Mouse (Mus musculus) liver, embryonic 16.5 days (tissue): Measurements from ENCODE around the gene Csta1. TPM values are rescaled to one million over a fixed set of nuclear protein-coding genes. Genes with fewer than 3 reads are reported as not detected.
"Not testable (repeated sequence)": the region's sequence is repeated elsewhere in the genome, so short reads cannot be mapped to it uniquely, and the experiment has no call there.

ENCODE experiments used
- ATAC-seq: fragments of 200-750 bp; cut with Nextera tagmentation; 2 replicates; pipeline ENCODE4 v1.8.0; 2017; ENCODE audit warnings: low read depth, mild to moderate bottlenecking, moderate number of reproducible peaks, moderate library complexity
- H3K27ac ChIP-seq: fragments of 300-500 bp; sonication (generic); 2 replicates; pipeline ENCODE4 v1.5.1; 2014; ENCODE audit warnings: mild to moderate bottlenecking, low read length
- H3K27me3 ChIP-seq: fragments of 300-500 bp; sonication (generic); 2 replicates; pipeline ENCODE4 v1.6.1; 2014; ENCODE audit warnings: low read depth, low read length, mixed read lengths; ENCODE audit not compliant: control insufficient read depth, insufficient read depth
- H3K36me3 ChIP-seq: fragments of 300-500 bp; sonication (generic); 2 replicates; pipeline ENCODE4 v1.6.1; 2014; ENCODE audit warnings: mild to moderate bottlenecking; ENCODE audit not compliant: control insufficient read depth, insufficient read depth
- H3K4me1 ChIP-seq: fragments of 300-500 bp; sonication (generic); 2 replicates; pipeline ENCODE4 v1.6.1; 2014; ENCODE audit warnings: low read depth, low read length, mixed read lengths; ENCODE audit not compliant: control insufficient read depth
- H3K4me2 ChIP-seq: fragments of 300-500 bp; sonication (generic); 2 replicates; pipeline ENCODE4 v1.6.1; 2014; ENCODE audit warnings: low read depth, low read length, mixed read lengths
- H3K4me3 ChIP-seq: fragments of 300-500 bp; sonication (generic); 2 replicates; pipeline ENCODE4 v1.5.1; 2014; ENCODE audit warnings: low read depth, mild to moderate bottlenecking, low read length
- H3K9ac ChIP-seq: fragments of 300-500 bp; sonication (generic); 2 replicates; pipeline ENCODE4 v1.6.1; 2014; ENCODE audit warnings: low read depth, low read length
- H3K9me3 ChIP-seq: fragments of 300-500 bp; sonication (generic); replicated peaks from 2 replicates; pipeline ENCODE4 v1.6.1; 2016; ENCODE audit warnings: low read length; ENCODE audit not compliant: control insufficient read depth
- WGBS: fragments of 180-500 bp; shearing (Covaris S2); extraction: QIAGEN DNeasy Blood & Tissue Kit; methylation state at CpG from one replicate; pipeline ENCODE4 v1.1.7; 2014; ENCODE audit not compliant: insufficient replicate concordance; 5-methylcytosine and 5-hydroxymethylcytosine counted together
- polyA plus RNA-seq: library from polyadenylated mRNA; unstranded; fragments of >200 nt; fragmentation: Nextera tagmentation; extraction: Ambion mirVana; gene quantifications from 2 replicates; pipeline ENCODE4 v1.2.1, GENCODE M21; 2015

Csta1 gene
- polyA plus RNA-seq, 1 experiment from 2014 or later: 0.02 TPM

GRCm38 (mm10) chr16:36102211-36102610, 28.8 kb downstream of the Csta1 start:
- no peaks in the 10 kb centered on the region for H3K4me1 ChIP-seq
- 55% methylated on average over 1 of the region's 1 CpGs for WGBS
- H3K27ac ChIP-seq: no peak overlapping the region
- H3K4me3 ChIP-seq: no peak overlapping the region
- no peak for ATAC-seq
- H3K27me3 ChIP-seq: no peaks in the 10 kb centered on the region
- no peaks in the 10 kb centered on the region for H3K9me3 ChIP-seq
- H3K9ac ChIP-seq: no peak overlapping the region
- H3K36me3 ChIP-seq: no peaks in the 10 kb centered on the region
- H3K4me2 ChIP-seq: no peak overlapping the region

- WGBS: 61% methylated on average over 1 of the region's 1 CpGs
- no peaks in the 10 kb centered on the region for H3K27me3 ChIP-seq
- no peaks in the 10 kb centered on the region for H3K9me3 ChIP-seq
- H3K27ac ChIP-seq: no peak overlapping the region
- no peak overlapping the region for H3K4me3 ChIP-seq
- no peak for ATAC-seq
- H3K36me3 ChIP-seq: no peaks in the 10 kb centered on the region
- no peak overlapping the region for H3K9ac ChIP-seq
- H3K4me2 ChIP-seq: no peak overlapping the region
- no peaks in the 10 kb centered on the region for H3K4me1 ChIP-seq
These were observed 29.5 kb downstream of the Csta1 start for GRCm38 (mm10) chr16:36101526-36101925.

GRCm38 (mm10) chr16:36097813-36098499, 33.1 kb downstream of the Csta1 start:
- not testable (repeated sequence) for H3K4me2 ChIP-seq, H3K27me3 ChIP-seq, ATAC-seq, H3K9me3 ChIP-seq, H3K27ac ChIP-seq, H3K4me3 ChIP-seq, H3K9ac ChIP-seq, H3K36me3 ChIP-seq, H3K4me1 ChIP-seq
- WGBS: 81% methylated on average over 12 of the region's 12 CpGs

- Histone ChIP-seq H3K27ac (no peak overlapping the region), H3K4me2 (no peak overlapping the region), H3K4me1 (no peaks in the 10 kb centered on the region), H3K36me3 (no peaks in the 10 kb centered on the region), H3K9me3 (no peaks in the 10 kb centered on the region), H3K4me3 (no peak overlapping the region), H3K27me3 (no peaks in the 10 kb centered on the region), H3K9ac (no peak overlapping the region)
- ATAC-seq: no peak
- 63% methylated on average over 3 of the region's 3 CpGs for WGBS
These were observed 37.0 kb downstream of the Csta1 start for GRCm38 (mm10) chr16:36094079-36094478.

- WGBS: 89% methylated on average over 11 of the region's 11 CpGs
- Histone ChIP-seq H3K4me3 (no peak overlapping the region), H3K27me3 (no peaks in the 10 kb centered on the region), H3K36me3 (peaks cover 5% of the 10 kb centered on the region; the same call in 1 of the 2 replicates), H3K9ac (no peak overlapping the region), H3K9me3 (no peaks in the 10 kb centered on the region), H3K4me2 (no peak overlapping the region), H3K27ac (no peak overlapping the region), H3K4me1 (peaks cover 3% of the 10 kb centered on the region; the same call in 1 of the 2 replicates)
- no peak for ATAC-seq
These were observed 40.1 kb downstream of the Csta1 start for GRCm38 (mm10) chr16:36090785-36091509.

- WGBS: 67% methylated on average over 8 of the region's 8 CpGs
- H3K4me2 ChIP-seq: no peak overlapping the region
- H3K27ac ChIP-seq: no peak overlapping the region
These were observed 41.0 kb downstream of the Csta1 start for GRCm38 (mm10) chr16:36089850-36090616.

GRCm38 (mm10) chr16:36089065-36089464, 42.0 kb downstream of the Csta1 start:
- WGBS: 80% methylated on average over 7 of the region's 7 CpGs
- H3K9ac ChIP-seq: no peak overlapping the region
- no peaks in the 10 kb centered on the region for H3K9me3 ChIP-seq
- ATAC-seq: no peak
- peaks cover 3% of the 10 kb centered on the region; the same call in 1 of the 2 replicates for H3K4me1 ChIP-seq
- H3K4me3 ChIP-seq: no peak overlapping the region
- H3K27ac ChIP-seq: no peak overlapping the region
- H3K27me3 ChIP-seq: no peaks in the 10 kb centered on the region
- no peak overlapping the region for H3K4me2 ChIP-seq
- H3K36me3 ChIP-seq: peaks cover 9% of the 10 kb centered on the region

More at GRCm38 (mm10) chr16:36089850-36090616, 41.0 kb downstream of the Csta1 start:
- Histone ChIP-seq H3K27me3 (no peaks in the 10 kb centered on the region), H3K4me3 (no peak overlapping the region), H3K36me3 (peaks cover 9% of the 10 kb centered on the region), H3K9ac (no peak overlapping the region), H3K9me3 (no peaks in the 10 kb centered on the region), H3K4me1 (peaks cover 3% of the 10 kb centered on the region; the same call in 1 of the 2 replicates)
- no peak for ATAC-seq

- Histone ChIP-seq H3K9ac (no peak overlapping the region), H3K36me3 (peaks cover 9% of the 10 kb centered on the region), H3K9me3 (no peaks in the 10 kb centered on the region), H3K4me1 (peaks cover 3% of the 10 kb centered on the region; the same call in 1 of the 2 replicates), H3K27me3 (no peaks in the 10 kb centered on the region), H3K4me3 (no peak overlapping the region), H3K27ac (peak overlapping the region; percentile 39), H3K4me2 (no peak overlapping the region)
- 58% methylated on average over 4 of the region's 4 CpGs for WGBS
- peak; percentile 94 for ATAC-seq
These were observed 43.2 kb downstream of the Csta1 start for GRCm38 (mm10) chr16:36087846-36088245.
